Mouse (Mus musculus): ENCODE measurements around the gene Asf1b. TPM values are rescaled to one million over a fixed set of nuclear protein-coding genes. Genes with fewer than 3 reads are reported as not detected.

Gene Asf1b
- total and polyA plus RNA-seq, 3 experiments: 62.2 to 101 (median 71.1) TPM

GRCm38 (mm10) chr8:84008362-84008761 lies 53.1 kb downstream of the Asf1b start:
- dilution Hi-C loops (cut with MboI; ENCODE audit: extremely low pct_ligation_motif_present, extremely low pct_unique_long_range_greater_than_20kb, low sequenced_read_pairs): no loop called here
- peaks cover 5% of the 10 kb centered on the region for H3K9me3 ChIP-seq (replicated peaks; ENCODE audit: low read length)
- in situ Hi-C loops (cut with MboI; ENCODE audit: low pct_ligation_motif_present, low pct_unique_long_range_greater_than_20kb, low sequenced_read_pairs): no loop called here
- H3K4me3 ChIP-seq (replicated peaks in 1 of 3; ENCODE audit: low read depth in 2 of 3, low read length in 2 of 3, poor library complexity in 1 of 3): no peak overlapping the region
- no peak overlapping the region for H3K4me2 ChIP-seq (ENCODE audit: insufficient read depth, low read depth, poor library complexity, severe bottlenecking)
- no peak for TF ChIP-seq CTCF (conservative IDR thresholded peaks at IDR 0.05 in 1 of 2, IDR thresholded peaks at IDR 0.05 in 1 of 2; ENCODE audit: low read depth in 2 of 2, low read length in 2 of 2)
- TF ChIP-seq MAFK (IDR thresholded peaks at IDR 0.05; ENCODE audit: insufficient replicate concordance, low read length): no peak
- no peak for TF ChIP-seq MEF2A (IDR thresholded peaks at IDR 0.05; ENCODE audit: borderline replicate concordance, low read depth, low read length)
- no peak for TF ChIP-seq EP300 (IDR thresholded peaks at IDR 0.05; ENCODE audit: low read length)
- TF ChIP-seq RAD21 (IDR thresholded peaks at IDR 0.05; ENCODE audit: low read depth, low read length): no peak
- TF ChIP-seq UBTF (IDR thresholded peaks at IDR 0.05; ENCODE audit: low read depth, low read length): no peak
- TF ChIP-seq USF1 (IDR thresholded peaks at IDR 0.05; ENCODE audit: low read depth, low read length): no peak
- TF ChIP-seq TBP (conservative IDR thresholded peaks at IDR 0.05; ENCODE audit: low read depth, low read length): no peak
- no peak for TF ChIP-seq JUND (conservative IDR thresholded peaks at IDR 0.05; ENCODE audit: low read depth, low read length)
- no peak for TF ChIP-seq ZNF384 (IDR thresholded peaks at IDR 0.05; ENCODE audit: low read depth, low read length)
- no peak for TF ChIP-seq USF2 (conservative IDR thresholded peaks at IDR 0.05; ENCODE audit: low read depth, low read length)
- TF ChIP-seq PAX5 (IDR thresholded peaks at IDR 0.05; ENCODE audit: low read length): no peak
- no peak for TF ChIP-seq SMC3 (IDR thresholded peaks at IDR 0.05; ENCODE audit: low read depth, low read length)
- no peak for TF ChIP-seq MXI1 (IDR thresholded peaks at IDR 0.05; ENCODE audit: low read depth, low read length)
- no peak for TF ChIP-seq TCF12 (IDR thresholded peaks at IDR 0.05; ENCODE audit: low read depth, low read length)
- no peak for TF ChIP-seq HCFC1 (IDR thresholded peaks at IDR 0.05; ENCODE audit: low read depth, low read length)
- no peak for TF ChIP-seq BHLHE40 (IDR thresholded peaks at IDR 0.05; ENCODE audit: low read depth, low read length)
- H3K36me3 ChIP-seq (replicated peaks in 1 of 2; ENCODE audit: control insufficient read depth in 1 of 2, insufficient read depth in 1 of 2, low read length in 1 of 2): no peaks in the 10 kb centered on the region
- peaks cover 30% of the 10 kb centered on the region for H3K27me3 ChIP-seq (replicated peaks)
- H3K79me2 ChIP-seq (replicated peaks; ENCODE audit: control insufficient read depth, extremely low read depth, insufficient read depth, poor library complexity, severe bottlenecking): no peaks in the 10 kb centered on the region
- H3K9ac ChIP-seq (ENCODE audit: insufficient read depth, low read depth): no peak overlapping the region
- H3K4me1 ChIP-seq (ENCODE audit: control insufficient read depth in 1 of 2, insufficient read depth in 2 of 2): peaks cover 9 to 32% of the 10 kb centered on the region in 2 experiments
- no peak overlapping the region for H3K27ac ChIP-seq (ENCODE audit: insufficient read depth, low read depth)
- no peak for DNase-seq (ENCODE audit: extremely low read depth)

- H3K9ac ChIP-seq (ENCODE audit: insufficient read depth, low read depth): no peak overlapping the region
- H3K36me3 ChIP-seq (replicated peaks in 1 of 2; ENCODE audit: control insufficient read depth in 1 of 2, insufficient read depth in 1 of 2, low read length in 1 of 2): no peaks in the 10 kb centered on the region
- H3K4me2 ChIP-seq (ENCODE audit: insufficient read depth, low read depth, poor library complexity, severe bottlenecking): no peak overlapping the region
- H3K27ac ChIP-seq (ENCODE audit: insufficient read depth, low read depth): no peak overlapping the region
- no peaks in the 10 kb centered on the region for H3K79me2 ChIP-seq (replicated peaks; ENCODE audit: control insufficient read depth, extremely low read depth, insufficient read depth, poor library complexity, severe bottlenecking)
- in situ Hi-C loops (cut with MboI; ENCODE audit: low pct_ligation_motif_present, low pct_unique_long_range_greater_than_20kb, low sequenced_read_pairs) (no loop called here), dilution Hi-C loops (cut with MboI; ENCODE audit: extremely low pct_ligation_motif_present, extremely low pct_unique_long_range_greater_than_20kb, low sequenced_read_pairs) (no loop called here)
- H3K27me3 ChIP-seq (replicated peaks): peaks cover 30% of the 10 kb centered on the region
- H3K4me3 ChIP-seq (replicated peaks in 1 of 3; ENCODE audit: low read depth in 2 of 3, low read length in 2 of 3, poor library complexity in 1 of 3): no peak overlapping the region
- peaks cover 5% of the 10 kb centered on the region for H3K9me3 ChIP-seq (replicated peaks; ENCODE audit: low read length)
- TF ChIP-seq NELFE (IDR thresholded peaks at IDR 0.05; ENCODE audit: low read depth, low read length) (peak; percentile 28; the same call in 1 of the 2 replicates), CHD2 (IDR thresholded peaks at IDR 0.05; ENCODE audit: low read length) (no peak), SMC3 (IDR thresholded peaks at IDR 0.05; ENCODE audit: low read depth, low read length) (peak; percentile 64), RAD21 (IDR thresholded peaks at IDR 0.05; ENCODE audit: low read depth, low read length) (peak; percentile 74), IRF4 (IDR thresholded peaks at IDR 0.05; ENCODE audit: low read depth, low read length) (peak; percentile 19; the same call in 1 of the 2 replicates), MAFK (IDR thresholded peaks at IDR 0.05; ENCODE audit: insufficient replicate concordance, low read length) (no peak), USF2 (conservative IDR thresholded peaks at IDR 0.05; ENCODE audit: low read depth, low read length) (no peak), ZC3H11A (IDR thresholded peaks at IDR 0.05; ENCODE audit: low read depth, low read length) (no peak), MAX (IDR thresholded peaks at IDR 0.05; ENCODE audit: low read length) (no peak), JUND (conservative IDR thresholded peaks at IDR 0.05; ENCODE audit: low read depth, low read length) (no peak), SIN3A (IDR thresholded peaks at IDR 0.05; ENCODE audit: low read length) (no peak), CTCF (conservative IDR thresholded peaks at IDR 0.05 in 1 of 2, IDR thresholded peaks at IDR 0.05 in 1 of 2; ENCODE audit: low read depth in 2 of 2, low read length in 2 of 2) (peak; percentile 62 to 89), ETS1 (conservative IDR thresholded peaks at IDR 0.05; ENCODE audit: low read depth, low read length) (no peak)
- peak; percentile 62 for DNase-seq (ENCODE audit: extremely low read depth)
- H3K4me1 ChIP-seq (ENCODE audit: control insufficient read depth in 1 of 2, insufficient read depth in 2 of 2): peaks cover 6 to 23% of the 10 kb centered on the region in 2 experiments; a peak in 3 of 4 replicates
Observed at GRCm38 (mm10) chr8:84009876-84010275, 54.6 kb downstream of the Asf1b start.
